Mouse (Mus musculus) monocyte, adult 59 days (primary cell): ENCODE measurements around the gene Ehd3. TPM values are rescaled to one million over a fixed set of nuclear protein-coding genes. Genes with fewer than 3 reads are reported as not detected.

Experiments used
- total RNA-seq, 2 experiments: library from RNA; stranded (reverse); gene quantifications; one replicate each; pipeline ENCODE4 v1.2.4; 2023

Gene Ehd3
- total RNA-seq, result 1 to 10 TPM in 1 of 2 experiments, under 1 TPM in 1; 0.33 to 1.1 TPM

DNA sequence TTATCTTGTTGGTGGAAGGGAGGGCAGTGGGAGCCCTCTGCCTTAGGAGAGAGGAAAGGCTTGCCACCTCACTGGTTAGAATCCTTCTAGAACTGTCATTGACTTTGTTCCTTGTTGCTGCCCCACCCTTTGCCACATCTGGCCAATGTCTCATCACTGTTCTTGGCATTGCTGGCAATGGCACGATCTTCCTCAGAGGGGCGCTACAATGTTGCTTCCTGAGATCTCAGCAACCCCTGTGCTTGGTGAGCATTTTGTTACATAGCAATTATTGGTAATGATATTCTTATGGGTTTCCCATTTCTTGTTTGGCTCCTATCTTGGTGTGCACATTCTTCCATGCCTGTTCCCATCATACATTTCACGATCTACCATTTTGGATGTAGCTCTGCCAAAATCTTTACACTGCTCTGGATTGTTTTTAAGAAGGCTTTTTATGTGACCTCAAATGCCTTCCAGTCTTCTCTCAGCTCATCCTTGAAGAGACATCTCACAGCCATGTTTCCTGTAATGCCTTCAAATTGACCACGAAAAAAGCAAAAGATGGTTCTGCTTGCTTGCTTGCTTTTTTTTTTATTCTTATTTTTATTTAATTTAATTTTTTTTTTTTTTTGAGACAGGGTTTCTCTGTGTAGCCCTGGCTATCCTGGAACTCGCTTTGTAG, at the start of gene Ehd3:
Gene Ehd3 (plus strand): TSS at position 614 of the 664 bp plus-strand sequence.

Other genes with a start within 250 kb of the Ehd3 start
- not detected for gene Galnt14, start 93.7 kb upstream of the Ehd3 start, total RNA-seq
- gene Xdh, start 146.1 kb downstream of the Ehd3 start, total RNA-seq, result 100 to 1,000 TPM; 383 to 463 TPM
- not detected for gene Srd5a2, start 243.8 kb downstream of the Ehd3 start, total RNA-seq